Mouse (Mus musculus) cerebellum, postnatal 14 days (tissue): ENCODE data around the gene Gja3.
"Not testable (repeated sequence)": the region's sequence is repeated elsewhere in the genome, so short reads cannot be mapped to it uniquely, and the experiment has no call there.

Source experiments
- DNase-seq, 2 experiments: peaks; one replicate each; pipeline ENCODE4 v3.0.0; 2021; ENCODE audit warnings: mixed read lengths in 2 of 2

Gene Gja3

DNA sequence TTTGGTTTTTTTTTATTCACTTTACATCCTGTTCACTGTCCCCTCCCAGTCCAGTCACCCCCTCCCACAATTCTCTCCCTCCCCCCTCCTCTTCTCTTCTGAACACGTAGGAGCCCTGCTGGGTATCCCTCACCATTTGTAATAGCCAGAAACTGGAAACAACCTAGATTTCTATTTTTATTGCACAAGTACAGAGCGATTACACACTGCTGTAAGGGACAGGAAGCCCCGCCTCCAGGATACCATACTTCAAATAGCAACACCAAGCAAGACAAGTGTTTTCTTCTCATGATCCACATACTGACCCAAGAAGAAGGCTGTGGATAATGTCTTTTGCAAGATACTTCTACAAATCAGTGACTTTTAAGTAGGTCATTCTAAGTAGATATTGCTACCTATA is 25.1 kb downstream of the Gja3 start:
- no peak for DNase-seq

DNA sequence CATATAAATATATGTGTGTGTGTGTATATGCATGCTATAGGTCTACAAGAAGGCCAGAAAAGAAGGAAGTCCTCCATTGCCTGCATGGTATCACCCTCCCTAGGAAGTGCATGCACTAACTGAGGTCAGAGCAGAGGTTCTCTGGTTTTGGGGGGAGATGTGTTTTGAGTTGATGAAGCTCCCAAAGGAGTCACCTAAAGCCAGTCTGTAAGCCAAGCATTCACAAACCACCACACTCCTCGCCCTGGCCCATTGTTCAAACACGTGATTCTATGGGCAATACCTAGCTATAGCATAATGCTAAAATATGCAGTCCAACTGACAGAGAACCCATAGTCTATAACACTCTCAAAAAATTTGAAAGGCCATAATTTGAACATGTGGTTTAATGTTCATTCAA is 39.5 kb downstream of the Gja3 start:
- DNase-seq: no peak

DNA sequence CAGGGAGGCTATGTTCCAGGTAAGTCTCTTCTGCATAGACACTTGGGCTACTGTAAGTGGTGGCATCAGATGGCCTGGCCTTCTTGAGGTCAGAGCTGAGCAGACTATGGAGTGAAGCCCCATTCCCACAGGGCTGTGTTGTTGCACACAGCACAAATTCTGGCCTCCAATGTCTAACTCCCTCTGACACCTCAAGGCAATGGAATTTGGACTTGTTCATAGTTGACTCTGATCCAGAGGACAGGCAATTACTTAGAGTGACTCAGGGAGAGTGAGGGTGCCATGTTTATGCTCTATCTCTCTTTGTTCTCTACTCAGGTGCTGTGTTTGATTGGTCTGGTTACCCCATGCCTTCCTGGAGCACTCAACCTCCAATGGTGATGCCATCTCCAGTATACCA is 41.1 kb downstream of the Gja3 start:
- not testable (repeated sequence) for DNase-seq

DNA sequence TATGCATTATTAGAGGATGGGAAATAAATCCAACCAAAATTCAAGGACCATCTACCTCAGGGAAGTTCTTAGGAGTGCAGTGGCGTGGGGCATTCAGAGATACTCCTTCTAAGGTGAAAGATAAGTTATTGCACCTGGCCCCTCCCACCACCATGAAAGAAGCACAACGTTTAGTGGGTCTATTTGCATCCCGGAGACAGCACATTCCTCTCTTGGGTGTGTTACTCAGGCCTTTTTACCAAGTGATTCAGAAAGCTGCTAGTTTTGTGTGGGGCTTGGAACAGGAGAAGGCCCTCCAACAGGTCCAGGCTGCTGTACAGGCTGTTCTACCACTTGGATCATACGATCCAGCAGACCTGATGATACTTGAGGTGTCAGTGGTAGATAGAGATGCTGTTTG is 69.3 kb downstream of the Gja3 start:
- DNase-seq: no peak
